Mouse (Mus musculus) neural tube, embryonic 15.5 days (tissue): ENCODE measurements around the gene Pir. TPM values are rescaled to one million over a fixed set of nuclear protein-coding genes. Genes with fewer than 3 reads are reported as not detected.

ENCODE experiments used
- ATAC-seq: fragments of 200-750 bp; cut with Nextera tagmentation; 2 replicates; pipeline ENCODE4 v1.8.0; 2017; ENCODE audit warnings: mild to moderate bottlenecking, moderate TSS enrichment, moderate library complexity; ENCODE audit not compliant: low FRiP score
- H3K27ac ChIP-seq: fragments of 300-500 bp; sonication (generic); replicated peaks from 2 replicates; pipeline ENCODE4 v1.5.1; 2015; ENCODE audit warnings: mild to moderate bottlenecking, inconsistent platforms
- H3K27me3 ChIP-seq: fragments of 300-500 bp; sonication (generic); replicated peaks from 2 replicates; pipeline ENCODE4 v1.6.1; 2015; ENCODE audit warnings: inconsistent platforms
- H3K36me3 ChIP-seq: fragments of 300-500 bp; sonication (generic); 2 replicates; pipeline ENCODE4 v1.6.1; 2015; ENCODE audit warnings: inconsistent platforms
- H3K4me1 ChIP-seq: fragments of 300-500 bp; sonication (generic); 2 replicates; pipeline ENCODE4 v1.6.1; 2015; ENCODE audit warnings: inconsistent platforms
- H3K4me2 ChIP-seq: fragments of 300-500 bp; sonication (generic); 2 replicates; pipeline ENCODE4 v1.6.1; 2015; ENCODE audit warnings: inconsistent platforms, mild to moderate bottlenecking, moderate library complexity
- H3K4me3 ChIP-seq: fragments of 300-500 bp; sonication (generic); replicated peaks from 2 replicates; pipeline ENCODE4 v1.5.1; 2015; ENCODE audit warnings: mild to moderate bottlenecking, inconsistent platforms
- H3K9ac ChIP-seq: fragments of 300-500 bp; sonication (generic); replicated peaks from 2 replicates; pipeline ENCODE4 v1.6.1; 2015; ENCODE audit warnings: mild to moderate bottlenecking, inconsistent platforms
- H3K9me3 ChIP-seq: fragments of 300-500 bp; sonication (generic); replicated peaks from 2 replicates; pipeline ENCODE4 v1.6.1; 2016; ENCODE audit warnings: inconsistent platforms
- WGBS: fragments of 180-500 bp; shearing (Covaris S2); methylation state at CpG from one replicate; pipeline ENCODE4 v1.1.7; 2015; ENCODE audit warnings: mixed read lengths; 5-methylcytosine and 5-hydroxymethylcytosine counted together
- polyA plus RNA-seq: library from polyadenylated mRNA; unstranded; fragments of >200 nt; fragmentation: Nextera tagmentation; extraction: Ambion mirVana; gene quantifications from 2 replicates; pipeline ENCODE4 v1.2.1, GENCODE M21; 2015

The Pir gene
- polyA plus RNA-seq, 1 experiment from 2014 or later, result 3.0 TPM

DNA sequence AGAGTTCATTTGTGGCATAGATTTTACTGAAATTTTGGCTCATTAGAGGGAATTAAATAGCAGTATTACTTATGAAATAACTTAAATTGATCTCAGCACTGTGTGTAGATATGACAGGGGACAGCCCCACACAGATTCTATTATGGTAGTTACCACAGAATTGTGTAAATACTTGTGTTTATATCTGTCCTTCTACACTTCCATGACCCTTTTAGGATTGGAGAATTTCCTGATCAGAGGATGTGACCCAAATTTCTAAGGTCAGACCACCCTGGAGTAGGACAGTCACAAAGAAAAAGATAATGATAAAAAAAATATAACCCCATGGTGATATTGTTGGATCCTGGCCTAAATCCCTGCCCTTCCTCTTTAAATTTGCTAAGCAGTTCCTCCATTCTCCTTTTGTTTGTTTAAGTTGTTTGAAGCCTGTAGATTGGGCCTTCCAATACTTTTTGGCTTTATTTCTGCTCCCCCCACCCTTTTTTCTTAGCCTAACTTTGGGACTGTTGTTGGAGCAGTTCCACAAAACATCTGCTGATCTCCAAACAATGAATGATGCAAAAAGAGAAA lies 136.0 kb downstream of the Pir start:
- H3K27me3 ChIP-seq, result no peaks in the 10 kb centered on the region
- ATAC-seq, result no peak

DNA sequence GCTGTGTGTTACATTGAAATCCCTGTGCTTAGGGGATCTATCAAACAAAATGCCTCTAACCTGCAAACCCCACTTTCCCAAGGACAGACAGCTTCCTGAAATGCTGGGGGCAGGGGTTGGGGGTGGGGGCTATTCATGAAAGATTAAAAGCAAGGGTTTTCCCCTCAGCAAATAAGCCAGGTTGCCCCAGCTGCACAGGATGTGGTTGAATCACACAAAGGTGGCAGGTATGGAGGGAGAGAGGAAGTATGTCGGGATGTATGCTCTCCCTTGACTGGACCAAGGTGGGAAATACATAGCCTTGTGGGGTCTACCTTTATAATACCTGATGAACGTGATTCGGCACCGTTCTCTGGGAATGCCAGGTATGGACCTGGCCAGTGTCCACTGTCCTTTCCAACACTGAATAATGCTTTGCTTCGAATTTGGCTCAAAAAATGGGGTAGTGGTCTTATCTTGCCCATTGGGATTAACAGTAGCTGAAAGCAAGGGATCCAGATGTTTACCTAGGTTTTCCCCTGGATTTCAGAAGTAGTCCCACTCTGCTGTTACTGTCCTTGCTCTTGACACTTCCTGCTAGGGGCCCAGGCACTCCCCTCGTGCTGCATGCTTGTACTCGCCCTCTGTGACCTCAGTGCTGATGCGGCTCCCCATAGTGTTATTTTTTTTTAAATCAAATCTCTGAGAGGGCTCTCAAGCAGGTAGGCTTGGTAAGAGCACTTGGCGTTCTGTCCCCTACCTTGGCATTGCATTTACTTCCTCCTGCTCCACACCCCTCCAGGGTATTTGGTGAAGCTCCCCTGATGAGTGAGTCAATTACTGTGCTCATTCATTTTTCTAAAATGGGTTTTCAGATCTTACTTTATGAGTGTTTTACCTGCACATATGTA lies 137.2 kb downstream of the Pir start:
- H3K36me3 ChIP-seq, result no peaks in the 10 kb centered on the region
- no peak overlapping the region for H3K9ac ChIP-seq
- no peaks in the 10 kb centered on the region for H3K27me3 ChIP-seq
- no peak overlapping the region for H3K4me2 ChIP-seq
- no peak overlapping the region for H3K27ac ChIP-seq
- no peak overlapping the region for H3K4me3 ChIP-seq
- WGBS, result 83% methylated on average over 9 of the region's 9 CpGs
- no peak for ATAC-seq
- no peaks in the 10 kb centered on the region for H3K9me3 ChIP-seq
- H3K4me1 ChIP-seq, result no peaks in the 10 kb centered on the region

More for the DNA sequence above, 136.0 kb downstream of the Pir start:
- Histone ChIP-seq H3K4me1 (no peaks in the 10 kb centered on the region), H3K27ac (no peak overlapping the region), H3K36me3 (no peaks in the 10 kb centered on the region), H3K4me2 (no peak overlapping the region), H3K9ac (no peak overlapping the region), H3K9me3 (no peaks in the 10 kb centered on the region), H3K4me3 (no peak overlapping the region)

DNA sequence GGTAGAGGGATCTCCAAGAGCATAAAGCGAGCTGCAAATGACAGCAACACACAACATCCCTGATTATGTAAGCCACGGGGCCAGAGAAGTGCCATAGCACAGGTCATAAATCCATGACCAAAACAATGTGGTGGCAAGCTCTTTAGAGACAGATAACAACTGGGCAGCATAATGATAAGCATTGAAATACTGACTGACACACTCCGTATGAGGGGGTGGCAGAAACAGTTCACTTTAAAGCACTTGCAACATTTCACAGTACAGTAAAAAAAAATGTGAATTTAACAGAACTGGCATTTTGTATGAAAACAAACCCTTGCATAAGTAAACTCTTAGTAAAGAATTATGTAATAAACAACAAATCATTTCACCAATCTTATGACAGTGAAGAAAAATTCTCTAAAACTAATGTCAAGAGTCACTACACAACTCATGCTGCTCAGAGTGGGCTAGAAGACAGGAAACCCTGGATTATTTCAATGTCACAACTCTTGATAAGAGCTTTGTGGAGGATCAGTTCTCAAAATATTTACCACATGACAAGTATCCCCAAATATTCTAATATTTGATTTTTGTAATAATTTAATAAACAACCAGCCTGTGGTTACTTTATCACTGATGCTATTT lies 139.2 kb downstream of the Pir start:
- Histone ChIP-seq H3K27ac (no peak overlapping the region), H3K4me1 (no peaks in the 10 kb centered on the region), H3K9ac (no peak overlapping the region), H3K4me2 (no peak overlapping the region), H3K9me3 (no peaks in the 10 kb centered on the region), H3K27me3 (peaks cover 3% of the 10 kb centered on the region; the same call in 1 of the 2 replicates), H3K36me3 (no peaks in the 10 kb centered on the region), H3K4me3 (no peak overlapping the region)
- no peak for ATAC-seq
- 62% methylated on average over 3 of the region's 3 CpGs for WGBS

DNA sequence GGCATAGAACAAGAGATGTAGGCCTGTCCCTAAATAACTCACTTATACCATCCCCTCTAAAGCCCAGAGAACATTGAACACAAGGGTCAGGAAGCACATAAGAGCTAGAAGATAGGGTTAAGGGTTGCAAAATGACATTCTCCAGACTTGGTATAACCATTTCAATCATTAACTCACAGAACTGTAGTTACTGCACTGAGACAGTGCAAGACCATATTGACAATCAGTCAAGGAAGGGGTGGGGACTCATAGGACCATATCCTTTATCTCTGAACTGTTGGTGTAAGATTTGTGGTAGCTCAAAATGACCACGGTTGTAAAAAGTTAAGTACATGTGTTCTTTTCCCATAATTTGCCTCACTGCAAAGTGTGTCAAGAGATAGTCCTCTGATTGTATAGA lies 141.4 kb downstream of the Pir start:
- H3K27me3 ChIP-seq, result peaks cover 6% of the 10 kb centered on the region
- no peak for ATAC-seq
- no peaks in the 10 kb centered on the region for H3K36me3 ChIP-seq
- H3K27ac ChIP-seq, result no peak overlapping the region
- H3K4me3 ChIP-seq, result no peak overlapping the region
- no peaks in the 10 kb centered on the region for H3K4me1 ChIP-seq
- H3K4me2 ChIP-seq, result no peak overlapping the region
- no peaks in the 10 kb centered on the region for H3K9me3 ChIP-seq
- H3K9ac ChIP-seq, result no peak overlapping the region
- 90% methylated on average over 1 of the region's 1 CpGs for WGBS

DNA sequence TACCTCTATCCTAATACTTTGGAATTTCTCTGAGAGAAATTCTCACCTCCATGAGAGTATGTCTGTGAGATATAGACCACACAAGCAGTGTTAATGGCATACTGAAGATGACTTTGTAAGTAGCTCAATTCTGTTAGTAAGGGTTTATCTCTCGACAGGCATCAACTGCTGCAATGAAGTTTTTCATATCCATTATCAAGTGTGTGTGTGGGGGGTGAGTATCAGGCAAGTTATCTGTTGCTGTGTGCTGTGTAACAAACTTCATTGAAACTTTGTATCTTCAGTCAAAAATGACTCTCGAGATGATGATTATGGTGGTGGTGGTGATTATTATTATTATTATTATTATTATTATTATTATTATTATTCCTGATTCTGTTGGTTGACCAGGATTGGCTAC lies 147.6 kb downstream of the Pir start:
- H3K36me3 ChIP-seq, result no peaks in the 10 kb centered on the region
- peaks cover 7% of the 10 kb centered on the region for H3K4me1 ChIP-seq
- 88% methylated on average over 2 of the region's 2 CpGs for WGBS
- H3K9ac ChIP-seq, result no peak overlapping the region
- no peak for ATAC-seq
- peaks cover 15% of the 10 kb centered on the region for H3K27me3 ChIP-seq
- no peak overlapping the region for H3K27ac ChIP-seq
- no peaks in the 10 kb centered on the region for H3K9me3 ChIP-seq
- no peak overlapping the region for H3K4me3 ChIP-seq
- H3K4me2 ChIP-seq, result no peak overlapping the region

DNA sequence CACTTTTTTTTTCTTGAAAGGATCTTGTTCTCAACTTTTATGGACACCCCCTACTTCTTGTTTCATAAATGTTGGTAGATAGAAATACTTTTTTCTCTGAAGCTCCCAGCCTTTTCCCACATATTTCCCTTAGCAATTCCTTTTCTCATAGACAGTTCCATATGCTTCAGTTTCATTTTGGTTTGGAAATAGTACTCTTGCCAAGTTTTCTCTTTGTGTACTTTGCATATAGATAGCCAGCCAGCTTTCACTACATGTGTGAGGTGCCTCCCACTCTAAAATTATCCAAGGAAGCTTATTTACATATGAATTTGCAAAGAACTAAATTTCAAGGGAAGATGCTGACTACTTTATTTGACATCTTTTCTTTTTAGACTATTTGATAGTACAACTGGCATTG lies 148.8 kb downstream of the Pir start:
- no peak overlapping the region for H3K4me3 ChIP-seq
- no peak overlapping the region for H3K4me2 ChIP-seq
- peaks cover 12% of the 10 kb centered on the region; the same call in 1 of the 2 replicates for H3K27me3 ChIP-seq
- H3K36me3 ChIP-seq, result no peaks in the 10 kb centered on the region
- H3K9ac ChIP-seq, result no peak overlapping the region
- no peak overlapping the region for H3K27ac ChIP-seq
- peaks cover 7% of the 10 kb centered on the region for H3K4me1 ChIP-seq
- H3K9me3 ChIP-seq, result no peaks in the 10 kb centered on the region
- ATAC-seq, result no peak

DNA sequence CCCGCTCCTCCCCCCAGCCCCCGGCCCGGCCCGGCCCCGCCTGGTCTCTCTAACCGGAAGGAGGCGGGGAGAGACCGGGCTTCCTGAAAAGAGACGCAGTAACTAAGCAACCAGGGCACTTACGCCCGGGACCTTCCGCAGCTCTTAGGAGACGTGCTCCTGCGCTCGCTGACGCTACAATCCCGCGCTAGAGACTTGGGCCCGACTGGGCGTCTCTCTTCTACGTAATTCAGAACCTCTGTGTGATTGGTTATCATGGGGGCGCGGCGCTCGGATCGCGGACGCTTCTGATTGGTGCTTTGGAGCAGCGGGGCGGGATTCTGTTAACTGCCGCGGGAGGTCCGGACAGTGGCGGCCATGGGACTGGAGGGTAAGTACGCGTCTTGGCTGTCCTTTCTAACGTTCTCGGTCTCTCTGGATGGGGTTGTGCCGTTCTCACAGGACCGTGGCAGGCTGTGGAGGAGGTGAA lies 150.3 kb downstream of the Pir start, which contains the start of gene Piga:
Piga (plus strand) TSS at position 317 of the 469 bp plus-strand sequence.
- H3K4me1 ChIP-seq, result peaks cover 7% of the 10 kb centered on the region
- H3K4me2 ChIP-seq, result peak within 1 kb of the TSS; percentile 60
- peak; percentile 100 for ATAC-seq
- H3K9me3 ChIP-seq, result no peaks in the 10 kb centered on the region
- H3K4me3 ChIP-seq, result peak within 1 kb of the TSS; percentile 55
- H3K36me3 ChIP-seq, result no peaks in the 10 kb centered on the region
- peaks cover 12% of the 10 kb centered on the region; the same call in 1 of the 2 replicates for H3K27me3 ChIP-seq
- peak within 1 kb of the TSS; percentile 55 for H3K9ac ChIP-seq
- 18% methylated on average over 40 of the region's 40 CpGs for WGBS
- H3K27ac ChIP-seq, result peak within 1 kb of the TSS; percentile 77

DNA sequence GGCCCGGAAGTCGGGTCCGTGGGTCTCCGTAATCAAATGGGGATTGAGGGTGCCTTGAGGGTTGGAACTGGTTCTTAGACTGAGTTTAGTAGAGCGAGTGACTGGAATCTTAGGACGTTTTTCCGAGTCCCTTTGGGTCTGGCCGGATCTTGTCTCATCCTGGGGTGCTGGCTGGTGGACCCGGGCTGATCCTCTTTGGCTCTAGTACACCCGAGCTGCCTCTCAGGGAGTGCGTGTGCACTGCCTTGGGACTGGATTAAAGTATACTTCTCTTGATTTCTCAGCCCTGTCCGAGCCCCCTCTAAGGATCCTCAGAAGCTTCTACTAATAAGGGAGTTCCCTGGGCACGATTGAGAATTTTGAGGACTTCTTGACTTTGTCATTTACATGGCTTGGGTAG lies 150.8 kb downstream of the Pir start:
- H3K36me3 ChIP-seq, result no peaks in the 10 kb centered on the region
- H3K9ac ChIP-seq, result peak overlapping the region; percentile 55
- peaks cover 9% of the 10 kb centered on the region; the same call in 1 of the 2 replicates for H3K27me3 ChIP-seq
- peaks cover 7% of the 10 kb centered on the region for H3K4me1 ChIP-seq
- H3K4me3 ChIP-seq, result peak overlapping the region; percentile 55
- H3K9me3 ChIP-seq, result no peaks in the 10 kb centered on the region
- ATAC-seq, result peak; percentile 51
- 25% methylated on average over 13 of the region's 13 CpGs for WGBS
- peak overlapping the region; percentile 77 for H3K27ac ChIP-seq
- peak overlapping the region; percentile 60 for H3K4me2 ChIP-seq

DNA sequence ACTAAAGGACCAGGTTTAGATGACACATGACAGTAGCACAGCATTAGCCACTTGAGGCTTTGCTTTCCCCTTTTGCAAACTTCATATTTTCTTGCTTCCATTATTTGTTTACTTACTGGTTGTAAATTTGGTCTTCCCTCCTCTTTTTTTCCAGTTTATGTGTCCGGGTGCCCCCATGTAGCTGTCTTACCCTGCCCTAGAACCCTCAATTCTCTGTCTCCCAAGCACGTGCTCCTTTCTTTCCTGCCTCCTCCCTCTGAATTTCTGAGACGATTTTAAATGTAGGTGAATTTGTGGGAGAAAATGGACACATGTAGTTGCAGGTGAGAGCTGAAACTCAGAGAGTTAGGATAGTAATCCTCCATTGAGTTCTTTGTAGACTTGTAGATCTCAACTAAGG lies 151.3 kb downstream of the Pir start:
- Histone ChIP-seq H3K4me3 (peak overlapping the region; percentile 55), H3K27ac (no peak overlapping the region), H3K4me2 (peak overlapping the region; percentile 60), H3K36me3 (no peaks in the 10 kb centered on the region), H3K9ac (no peak overlapping the region), H3K4me1 (peaks cover 7% of the 10 kb centered on the region), H3K27me3 (peaks cover 9% of the 10 kb centered on the region; the same call in 1 of the 2 replicates), H3K9me3 (no peaks in the 10 kb centered on the region)
- ATAC-seq, result no peak
- 59% methylated on average over 3 of the region's 3 CpGs for WGBS
